8 mouse cellular contexts compared by ENCODE assay signal in the genomic region with DNA sequence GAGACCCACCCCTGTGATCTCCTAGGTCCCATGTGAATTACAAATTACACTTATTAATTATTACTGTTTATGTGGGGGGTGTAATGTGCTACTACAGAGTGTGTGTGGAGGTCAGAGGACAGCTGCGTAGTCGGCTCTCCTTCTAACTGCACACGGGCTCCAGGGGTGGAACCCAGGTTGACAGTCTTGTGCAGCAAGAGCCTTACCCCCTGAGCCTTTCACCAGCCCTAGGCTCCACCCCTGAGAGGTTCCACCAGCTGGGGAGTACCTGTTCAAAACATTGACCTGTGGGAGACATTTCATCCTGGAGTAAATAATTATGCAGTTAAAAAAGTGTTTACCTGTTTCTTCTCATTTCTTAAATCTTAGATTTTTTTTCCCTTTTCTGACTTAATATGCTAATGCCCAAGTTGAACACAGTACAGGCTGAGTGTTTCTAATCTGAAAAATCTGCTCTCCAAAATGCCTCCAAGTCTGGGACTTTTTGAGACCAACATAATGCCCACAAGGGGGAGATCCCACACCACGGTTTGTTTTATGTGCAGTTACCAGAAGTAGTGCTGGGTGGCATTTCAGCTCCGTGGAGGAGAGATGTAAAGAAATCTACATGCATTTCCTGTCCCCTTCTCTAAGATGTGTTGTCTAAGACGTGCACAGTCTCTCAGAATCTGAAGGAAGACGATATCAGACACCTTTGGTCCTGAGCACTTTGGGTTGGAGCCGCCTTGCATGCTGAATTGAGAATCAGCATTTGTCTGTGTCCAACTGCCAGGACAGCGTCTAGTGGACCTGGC. TPM values are rescaled to one million over a fixed set of nuclear protein-coding genes. Genes with fewer than 3 reads are reported as not detected.
DNase-seq lines count a peak whose midpoint lies in the region; ATAC-seq and TF ChIP-seq lines count a peak whose summit lies in the region.

No protein-coding gene starts in this region.

- ATAC-seq in embryonic facial prominence, embryonic 11.5 days (replicated peaks; ENCODE audit: insufficient number of reproducible peaks, low FRiP score, low TSS enrichment, low read depth), result no peak
- peak; percentile 41; the same call in 1 of the 2 replicates for ATAC-seq in intestine, embryonic 16.5 days
- ATAC-seq in lung, postnatal 0 days, result no peak
- no peak for ATAC-seq in stomach, embryonic 14.5 days (ENCODE audit: insufficient number of reproducible peaks, insufficient read depth, low FRiP score, low read depth)

- no peak overlapping the region for H3K4me3 ChIP-seq in embryonic facial prominence, embryonic 11.5 days (ENCODE audit: low read depth, low read length)
- no peak overlapping the region for H3K4me3 ChIP-seq in intestine, embryonic 16.5 days (ENCODE audit: low read length)
- H3K4me3 ChIP-seq in lung, postnatal 0 days (ENCODE audit: low read depth, low read length), result no peak overlapping the region
- no peak overlapping the region for H3K4me3 ChIP-seq in stomach, embryonic 14.5 days (ENCODE audit: low read depth, low read length)

- no peak overlapping the region for H3K27ac ChIP-seq in embryonic facial prominence, embryonic 11.5 days (replicated peaks; ENCODE audit: low read depth, low read length)
- peak overlapping the region; percentile 59 for H3K27ac ChIP-seq in intestine, embryonic 16.5 days (ENCODE audit: low read length)
- H3K27ac ChIP-seq in lung, postnatal 0 days (ENCODE audit: low read length), result no peak overlapping the region
- peak overlapping the region; percentile 6; the same call in 1 of the 2 replicates for H3K27ac ChIP-seq in stomach, embryonic 14.5 days (ENCODE audit: low read length)

- no peak for TF ChIP-seq EP300 in lung, postnatal 0 days (IDR thresholded peaks at IDR 0.05)

- WGBS in embryonic facial prominence, embryonic 11.5 days, result 31% methylated on average over 9 of the region's 9 CpGs
- WGBS in intestine, embryonic 16.5 days, result 28% methylated on average over 9 of the region's 9 CpGs
- whole genome bisulfite sequencing in lung, postnatal 0 days, result 25% methylated on average over 9 of the region's 9 CpGs
- WGBS in stomach, embryonic 14.5 days, result 29% methylated on average over 9 of the region's 9 CpGs

- no peaks in the 10 kb centered on the region for H3K4me1 ChIP-seq in embryonic facial prominence, embryonic 11.5 days (ENCODE audit: control insufficient read depth, insufficient read depth, low read length)
- H3K4me1 ChIP-seq in intestine, embryonic 16.5 days (ENCODE audit: control insufficient read depth, insufficient read depth, low read length), result peaks cover 21% of the 10 kb centered on the region
- no peaks in the 10 kb centered on the region for H3K4me1 ChIP-seq in lung, postnatal 0 days (ENCODE audit: insufficient read depth, low read depth, low read length)
- 0 out of 2 replicates have a peak, but pooled peaks cover 6% of the 10 kb centered on the region for H3K4me1 ChIP-seq in stomach, embryonic 14.5 days (ENCODE audit: control insufficient read depth, insufficient read depth, low read length)

- no peaks in the 10 kb centered on the region for H3K27me3 ChIP-seq in embryonic facial prominence, embryonic 11.5 days (ENCODE audit: control insufficient read depth, insufficient read depth, low read length)
- H3K27me3 ChIP-seq in intestine, embryonic 16.5 days (replicated peaks; ENCODE audit: control insufficient read depth, insufficient read depth, low read length), result no peaks in the 10 kb centered on the region
- no peaks in the 10 kb centered on the region for H3K27me3 ChIP-seq in lung, postnatal 0 days (replicated peaks; ENCODE audit: insufficient read depth, low read length)
- no peaks in the 10 kb centered on the region for H3K27me3 ChIP-seq in stomach, embryonic 14.5 days (ENCODE audit: control insufficient read depth, insufficient read depth, low read length)

- H3K9me3 ChIP-seq in embryonic facial prominence, embryonic 11.5 days (replicated peaks; ENCODE audit: control insufficient read depth, low read length), result no peaks in the 10 kb centered on the region
- H3K9me3 ChIP-seq in intestine, embryonic 16.5 days (ENCODE audit: control insufficient read depth, low read length), result no peaks in the 10 kb centered on the region
- no peaks in the 10 kb centered on the region for H3K9me3 ChIP-seq in lung, postnatal 0 days (ENCODE audit: low read length)
- H3K9me3 ChIP-seq in stomach, embryonic 14.5 days (ENCODE audit: control insufficient read depth, low read depth, low read length), result no peaks in the 10 kb centered on the region

- H3K9ac ChIP-seq in embryonic facial prominence, embryonic 11.5 days (replicated peaks; ENCODE audit: low read length), result no peak overlapping the region
- peak overlapping the region; percentile 35; the same call in 1 of the 2 replicates for H3K9ac ChIP-seq in intestine, embryonic 16.5 days (ENCODE audit: low read depth, low read length)
- H3K9ac ChIP-seq in lung, postnatal 0 days (replicated peaks; ENCODE audit: low read depth), result no peak overlapping the region
- H3K9ac ChIP-seq in stomach, embryonic 14.5 days (replicated peaks; ENCODE audit: low read depth, low read length), result no peak overlapping the region; the same call in 1 of the 2 replicates

- intact Hi-C loops in left cerebral cortex, postnatal 4 days (cut with DNase I), result no loop called here

- TF ChIP-seq CTCF in lung, postnatal 0 days (IDR thresholded peaks at IDR 0.05), result peak; percentile 60

- H3K36me3 ChIP-seq in embryonic facial prominence, embryonic 11.5 days (replicated peaks; ENCODE audit: control insufficient read depth, insufficient read depth, low read depth, low read length), result no peaks in the 10 kb centered on the region
- no peaks in the 10 kb centered on the region for H3K36me3 ChIP-seq in intestine, embryonic 16.5 days (ENCODE audit: control insufficient read depth, insufficient read depth, low read length)
- no peaks in the 10 kb centered on the region for H3K36me3 ChIP-seq in lung, postnatal 0 days (ENCODE audit: insufficient read depth, low read length)
- H3K36me3 ChIP-seq in stomach, embryonic 14.5 days (ENCODE audit: control insufficient read depth, insufficient read depth, low read length), result no peaks in the 10 kb centered on the region

- peak; percentile 38 to 58 for DNase-seq in spleen, postnatal 10 days (ENCODE audit: low spot score in 2 of 2)
- no peak for DNase-seq in spleen, adult 18-20 months
- peak; percentile 79 for DNase-seq in embryonic facial prominence, embryonic 11.5 days (ENCODE audit: low spot score)
- DNase-seq in lung, postnatal 0 days (ENCODE audit: low spot score), result peak; percentile 24
- DNase-seq in cerebellum, adult 11-12 months, result no peak
- no peak for DNase-seq in left cerebral cortex, postnatal 4 days

- no peak overlapping the region for H3K4me2 ChIP-seq in embryonic facial prominence, embryonic 11.5 days (ENCODE audit: low read depth, low read length)
- peak overlapping the region; percentile 20; the same call in 1 of the 2 replicates for H3K4me2 ChIP-seq in intestine, embryonic 16.5 days (ENCODE audit: low read depth, low read length)
- no peak overlapping the region for H3K4me2 ChIP-seq in lung, postnatal 0 days (replicated peaks; ENCODE audit: low read depth, low read length)
- H3K4me2 ChIP-seq in stomach, embryonic 14.5 days (replicated peaks; ENCODE audit: low read depth, low read length), result 0 out of 2 replicates have a peak overlapping the region, but pooled peaks have one; percentile 12

RNA-seq across cellular contexts. Expression of gene Exoc6, which starts 9.3 kb away (rescaled TPM):
- polyA plus RNA-seq in embryonic facial prominence, embryonic 11.5 days (2014; fragmentation: Nextera tagmentation; extraction: Ambion mirVana), result 10.3 and 10.7 TPM in 2 replicates
- 21.7 and 23.8 TPM in 2 replicates for polyA plus RNA-seq in intestine, embryonic 16.5 days (2015; fragmentation: Nextera tagmentation; extraction: Ambion mirVana)
- polyA plus RNA-seq in lung, postnatal 0 days (2015; fragmentation: Nextera tagmentation; extraction: Ambion mirVana), result 11.3 and 11.9 TPM in 2 replicates
- polyA plus RNA-seq in stomach, embryonic 14.5 days (2014; fragmentation: Nextera tagmentation; extraction: Ambion mirVana), result 12.8 and 13.7 TPM in 2 replicates
- 10 to 100 TPM; 54.5 to 55.5 TPM for total RNA-seq in left cerebral cortex, postnatal 4 days (2021)

Comparison
In these comparisons a context has a peak if more than half of its experiments do, and no peak if none do; other contexts are left out.
1. DNase-seq: peak in spleen, postnatal 10 days (2 of 2), embryonic facial prominence, embryonic 11.5 days (single experiment) and lung, postnatal 0 days (single experiment); none in spleen, adult 18-20 months (0 of 2), cerebellum, adult 11-12 months (single experiment) and left cerebral cortex, postnatal 4 days (single experiment).
2. H3K27ac ChIP-seq: peak in intestine, embryonic 16.5 days (single experiment) and stomach, embryonic 14.5 days (single experiment); none in embryonic facial prominence, embryonic 11.5 days (single experiment) and lung, postnatal 0 days (single experiment).
3. H3K4me2 ChIP-seq: peak in intestine, embryonic 16.5 days (single experiment) and stomach, embryonic 14.5 days (single experiment); none in embryonic facial prominence, embryonic 11.5 days (single experiment) and lung, postnatal 0 days (single experiment).